Mouse (Mus musculus) embryonic facial prominence, embryonic 13.5 days (tissue): ENCODE results near the gene Slc45a3. TPM values are rescaled to one million over a fixed set of nuclear protein-coding genes. Genes with fewer than 3 reads are reported as not detected.
A peak's percentile ranks its signal among the peaks of the same experiment; 100 is the strongest.

Experiments used
- ATAC-seq: fragments of 200-750 bp; cut with Nextera tagmentation; 2 replicates; pipeline ENCODE4 v1.8.0; 2017; ENCODE audit warnings: low read depth; ENCODE audit not compliant: insufficient number of reproducible peaks, insufficient read depth, low FRiP score, low TSS enrichment
- H3K27ac ChIP-seq: fragments of 300-500 bp; sonication (generic); 2 replicates; pipeline ENCODE4 v1.5.1; 2015; ENCODE audit warnings: moderate library complexity, mild to moderate bottlenecking, inconsistent platforms
- H3K27me3 ChIP-seq: fragments of 300-500 bp; sonication (generic); 2 replicates; pipeline ENCODE4 v1.6.1; 2015; ENCODE audit warnings: mild to moderate bottlenecking, inconsistent platforms
- H3K36me3 ChIP-seq: fragments of 300-500 bp; sonication (generic); 2 replicates; pipeline ENCODE4 v1.6.1; 2015; ENCODE audit warnings: mild to moderate bottlenecking, inconsistent platforms
- H3K4me1 ChIP-seq: fragments of 300-500 bp; sonication (generic); 2 replicates; pipeline ENCODE4 v1.6.1; 2015; ENCODE audit warnings: inconsistent platforms
- H3K4me2 ChIP-seq: fragments of 300-500 bp; sonication (generic); 2 replicates; pipeline ENCODE4 v1.6.1; 2015; ENCODE audit warnings: moderate library complexity, mild to moderate bottlenecking, inconsistent platforms
- H3K4me3 ChIP-seq: fragments of 300-500 bp; sonication (generic); 2 replicates; pipeline ENCODE4 v1.5.1; 2015; ENCODE audit warnings: mild to moderate bottlenecking, inconsistent platforms
- H3K9ac ChIP-seq: fragments of 300-500 bp; sonication (generic); 2 replicates; pipeline ENCODE4 v1.6.1; 2015; ENCODE audit warnings: mild to moderate bottlenecking, inconsistent platforms
- H3K9me3 ChIP-seq: fragments of 300-500 bp; sonication (generic); 2 replicates; pipeline ENCODE4 v1.6.1; 2016; ENCODE audit warnings: inconsistent platforms
- WGBS: fragments of 180-500 bp; shearing (Covaris S2); methylation state at CpG from one replicate; pipeline ENCODE4 v1.1.7; 2015; ENCODE audit warnings: mixed read lengths; 5-methylcytosine and 5-hydroxymethylcytosine counted together
- polyA plus RNA-seq: library from polyadenylated mRNA; unstranded; fragments of >200 nt; fragmentation: Nextera tagmentation; extraction: Ambion mirVana; gene quantifications from 2 replicates; pipeline ENCODE4 v1.2.1, GENCODE M21; 2015

Gene Slc45a3
- polyA plus RNA-seq, 1 experiment from 2014 or later: 4.0 TPM

- 67% methylated on average over 10 of the region's 10 CpGs for WGBS
- H3K36me3 ChIP-seq: no peaks in the 10 kb centered on the region
- no peak overlapping the region for H3K4me2 ChIP-seq
- ATAC-seq: no peak
- no peak overlapping the region for H3K4me3 ChIP-seq
- H3K9me3 ChIP-seq: no peaks in the 10 kb centered on the region
- H3K27ac ChIP-seq: no peak overlapping the region
- no peak overlapping the region for H3K9ac ChIP-seq
- no peaks in the 10 kb centered on the region for H3K27me3 ChIP-seq
- H3K4me1 ChIP-seq: peaks cover 19% of the 10 kb centered on the region
Measured at GRCm38 (mm10) chr1:131945674-131946440, 16.9 kb upstream of the Slc45a3 start.

DNA sequence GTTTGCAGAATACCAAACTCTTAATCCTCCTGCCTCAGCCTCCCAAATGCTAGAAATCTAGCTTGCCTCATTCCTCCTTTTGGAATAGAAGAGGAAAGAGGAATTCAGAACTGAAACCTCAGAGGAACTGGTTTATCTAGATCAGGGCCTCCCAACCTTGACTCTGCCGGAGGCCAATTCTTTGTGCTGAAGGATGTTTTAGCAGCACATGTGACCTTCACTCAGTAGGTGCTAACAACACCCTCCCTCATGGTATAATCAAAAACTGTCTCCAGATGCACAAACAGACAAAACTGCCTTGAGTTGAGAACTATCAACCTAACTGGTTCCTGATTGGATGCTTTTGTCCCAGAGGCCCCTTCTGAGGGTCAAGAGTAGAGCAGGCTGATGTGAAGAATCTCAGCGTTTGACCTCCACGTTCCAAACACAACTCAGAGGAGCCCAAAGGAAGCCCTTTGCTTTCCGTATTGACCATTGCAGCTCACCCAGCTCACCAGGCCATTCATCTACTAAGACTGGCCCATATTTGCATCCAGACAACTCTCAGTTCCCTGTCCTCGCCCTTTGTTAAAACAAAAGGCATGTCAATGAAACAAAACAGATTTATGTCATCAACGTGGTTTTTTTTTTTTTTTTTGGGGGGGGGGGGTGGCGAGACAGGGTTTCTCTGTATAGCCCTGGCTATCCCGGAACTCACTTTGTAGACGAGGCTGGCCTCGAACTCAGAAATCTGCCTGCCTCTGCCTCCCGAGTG lies 16.1 kb upstream of the Slc45a3 start:
- Histone ChIP-seq H3K9me3 (no peaks in the 10 kb centered on the region), H3K36me3 (no peaks in the 10 kb centered on the region), H3K27me3 (no peaks in the 10 kb centered on the region), H3K9ac (no peak overlapping the region), H3K4me1 (peaks cover 19% of the 10 kb centered on the region), H3K4me2 (no peak overlapping the region), H3K4me3 (no peak overlapping the region), H3K27ac (no peak overlapping the region)
- 83% methylated on average over 11 of the region's 11 CpGs for WGBS
- ATAC-seq: no peak

DNA sequence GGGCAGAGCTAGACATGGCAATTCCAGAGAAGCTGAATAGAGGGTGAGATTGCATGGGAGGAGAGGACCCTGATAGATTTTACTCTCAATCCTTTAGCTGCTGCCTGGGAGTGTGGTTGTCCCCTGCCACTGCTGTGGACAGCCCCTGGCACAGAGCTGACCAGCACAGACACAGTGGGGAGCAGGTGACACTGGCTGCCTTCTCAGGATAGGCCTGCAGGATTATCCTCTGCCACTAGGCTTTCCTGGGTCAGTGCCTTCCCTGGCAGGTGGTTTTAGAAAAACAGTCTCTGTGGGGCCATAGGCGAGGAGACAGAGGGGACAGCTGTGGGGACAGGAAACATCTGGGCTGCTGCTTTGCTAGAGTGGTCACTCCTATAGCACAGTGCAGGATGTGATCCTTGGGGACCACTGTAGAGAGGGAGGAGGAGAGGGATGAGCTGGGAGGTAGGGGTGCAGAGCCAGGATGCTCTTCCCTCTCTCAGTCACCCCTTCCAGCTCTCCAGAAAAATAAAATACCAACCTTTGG lies 14.7 kb upstream of the Slc45a3 start:
- no peak for ATAC-seq
- Histone ChIP-seq H3K27ac (no peak overlapping the region), H3K4me1 (peaks cover 14% of the 10 kb centered on the region), H3K9me3 (no peaks in the 10 kb centered on the region), H3K9ac (no peak overlapping the region), H3K4me3 (no peak overlapping the region), H3K36me3 (no peaks in the 10 kb centered on the region), H3K27me3 (no peaks in the 10 kb centered on the region), H3K4me2 (no peak overlapping the region)
- 8% methylated on average over 1 of the region's 1 CpGs for WGBS

- Histone ChIP-seq H3K27ac (no peak overlapping the region), H3K4me3 (no peak overlapping the region), H3K9ac (no peak overlapping the region), H3K9me3 (no peaks in the 10 kb centered on the region), H3K36me3 (no peaks in the 10 kb centered on the region), H3K27me3 (peaks cover 8% of the 10 kb centered on the region), H3K4me1 (0 out of 2 replicates have a peak, but pooled peaks cover 4% of the 10 kb centered on the region), H3K4me2 (no peak overlapping the region)
- 84% methylated on average over 12 of the region's 12 CpGs for WGBS
- ATAC-seq: no peak
Measured at GRCm38 (mm10) chr1:131954242-131954865, 8.4 kb upstream of the Slc45a3 start.

DNA sequence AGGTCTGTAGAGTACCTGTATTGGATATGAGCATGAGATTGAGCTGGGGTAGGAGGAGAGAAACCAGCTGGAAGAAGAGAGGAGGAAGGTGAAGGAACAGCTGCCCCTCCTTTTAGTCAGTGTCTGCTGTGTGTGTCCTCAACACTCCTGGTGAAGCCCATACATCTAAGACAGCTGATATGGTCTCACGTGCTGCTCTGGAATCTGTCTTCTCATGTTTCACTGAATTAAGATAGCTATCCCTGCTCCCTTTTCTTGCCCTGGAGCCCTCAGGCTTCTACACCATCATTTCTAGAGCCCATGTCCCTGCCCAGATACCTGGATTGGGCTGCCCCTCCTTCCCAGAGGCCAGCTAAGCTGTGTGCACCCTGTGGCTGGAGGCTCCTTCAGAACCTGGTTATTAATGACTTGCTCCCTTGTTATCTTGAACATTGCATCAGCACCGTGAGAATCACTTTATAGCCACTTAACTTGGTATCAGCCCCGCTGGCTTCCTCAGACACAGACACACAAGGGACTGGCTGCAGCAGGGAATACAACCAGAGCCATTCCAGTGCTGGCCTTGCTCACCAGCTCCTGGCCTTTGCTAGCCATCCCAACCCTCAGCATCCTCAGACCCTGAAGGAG lies 7.5 kb upstream of the Slc45a3 start:
- no peak overlapping the region for H3K9ac ChIP-seq
- no peaks in the 10 kb centered on the region for H3K9me3 ChIP-seq
- ATAC-seq: no peak
- no peak overlapping the region for H3K4me2 ChIP-seq
- H3K27ac ChIP-seq: no peak overlapping the region
- H3K4me3 ChIP-seq: no peak overlapping the region
- WGBS: 40% methylated on average over 3 of the region's 3 CpGs
- H3K36me3 ChIP-seq: no peaks in the 10 kb centered on the region
- 0 out of 2 replicates have a peak, but pooled peaks cover 4% of the 10 kb centered on the region for H3K4me1 ChIP-seq
- peaks cover 16% of the 10 kb centered on the region for H3K27me3 ChIP-seq

DNA sequence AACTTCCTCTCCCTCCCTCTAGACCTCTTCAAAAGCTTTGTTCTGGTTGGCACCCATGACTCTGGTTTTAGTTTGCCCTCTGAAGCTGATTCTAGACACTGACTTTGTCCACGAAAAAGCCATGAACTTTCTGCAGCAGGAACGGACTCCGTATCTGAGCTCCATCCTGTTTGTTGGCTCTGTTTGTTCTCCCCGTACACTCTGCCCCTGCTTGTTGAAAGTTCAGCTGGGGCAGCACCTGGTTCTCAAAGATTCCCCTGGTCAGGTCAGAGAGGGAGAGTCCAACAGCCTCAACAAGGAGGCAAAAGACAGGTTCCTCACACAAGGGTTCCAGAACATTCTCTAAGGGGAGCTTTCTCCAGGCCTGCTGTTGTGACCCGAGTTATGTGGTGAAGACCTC lies 5.4 kb upstream of the Slc45a3 start:
- Histone ChIP-seq H3K4me2 (no peak overlapping the region), H3K4me1 (peaks cover 7% of the 10 kb centered on the region; the same call in 1 of the 2 replicates), H3K9ac (no peak overlapping the region), H3K9me3 (no peaks in the 10 kb centered on the region), H3K27ac (no peak overlapping the region), H3K4me3 (no peak overlapping the region), H3K27me3 (peaks cover 37% of the 10 kb centered on the region), H3K36me3 (no peaks in the 10 kb centered on the region)
- WGBS: 70% methylated on average over 5 of the region's 5 CpGs
- no peak for ATAC-seq

- Histone ChIP-seq H3K27me3 (peaks cover 71% of the 10 kb centered on the region), H3K9ac (no peak overlapping the region), H3K4me3 (no peak overlapping the region), H3K36me3 (no peaks in the 10 kb centered on the region), H3K9me3 (no peaks in the 10 kb centered on the region), H3K27ac (no peak overlapping the region), H3K4me2 (no peak overlapping the region), H3K4me1 (peaks cover 15% of the 10 kb centered on the region)
- no peak for ATAC-seq
- 62% methylated on average over 2 of the region's 2 CpGs for WGBS
Measured at GRCm38 (mm10) chr1:131961004-131961403, 1.8 kb upstream of the Slc45a3 start.

DNA sequence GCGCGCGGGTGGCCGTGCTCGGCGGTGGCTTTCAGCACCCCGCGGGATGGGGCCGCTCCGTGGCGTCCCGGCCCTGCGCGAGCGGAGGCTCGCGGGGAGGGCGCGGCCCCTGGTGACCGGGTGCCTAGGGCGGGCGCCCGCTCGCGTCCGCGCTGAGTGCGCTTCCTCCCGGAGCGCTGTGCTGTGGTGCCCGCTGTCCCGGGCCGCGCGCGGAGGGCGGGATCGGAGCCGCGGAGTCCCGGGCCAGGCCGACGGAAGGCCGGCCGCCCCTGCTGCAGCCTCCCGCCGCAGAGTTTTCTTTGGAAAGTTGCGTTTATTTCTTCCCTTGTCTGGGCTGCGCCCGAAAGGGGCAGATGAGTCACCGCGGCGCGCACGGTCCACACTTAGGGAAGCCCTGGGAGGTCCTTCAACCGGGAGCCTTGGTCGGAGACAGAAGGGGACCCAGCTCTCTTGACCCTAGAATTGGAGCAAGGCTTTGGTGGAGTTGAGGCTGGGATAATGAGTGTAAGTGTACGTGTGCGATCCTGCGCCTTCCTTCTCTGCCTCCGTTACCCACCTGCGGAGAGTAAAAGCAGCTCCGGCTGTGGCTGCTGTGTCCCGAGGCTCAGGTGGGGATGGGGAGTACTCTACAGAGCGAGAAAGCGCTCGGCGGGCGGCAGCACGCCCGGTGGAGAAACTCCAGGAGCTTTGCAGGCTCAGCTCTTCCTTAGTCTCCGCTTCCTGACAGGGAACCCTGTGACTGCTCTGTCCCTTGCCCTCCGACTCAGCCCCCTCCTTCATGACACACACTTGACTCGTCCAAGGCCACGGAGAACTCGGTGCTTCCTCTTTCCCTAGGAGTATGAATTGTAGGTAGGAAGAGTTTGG lies 551 bp downstream of the Slc45a3 start:
- Histone ChIP-seq H3K4me1 (peaks cover 15% of the 10 kb centered on the region), H3K36me3 (no peaks in the 10 kb centered on the region), H3K9ac (peak overlapping the region; percentile 78), H3K4me2 (peak overlapping the region; percentile 96), H3K27me3 (peaks cover 68% of the 10 kb centered on the region), H3K27ac (no peak overlapping the region), H3K9me3 (no peaks in the 10 kb centered on the region), H3K4me3 (peak overlapping the region; percentile 81)
- under 1% methylated on average over 75 of the region's 76 CpGs for WGBS
- ATAC-seq: peak; percentile 48; the same call in 1 of the 2 replicates

DNA sequence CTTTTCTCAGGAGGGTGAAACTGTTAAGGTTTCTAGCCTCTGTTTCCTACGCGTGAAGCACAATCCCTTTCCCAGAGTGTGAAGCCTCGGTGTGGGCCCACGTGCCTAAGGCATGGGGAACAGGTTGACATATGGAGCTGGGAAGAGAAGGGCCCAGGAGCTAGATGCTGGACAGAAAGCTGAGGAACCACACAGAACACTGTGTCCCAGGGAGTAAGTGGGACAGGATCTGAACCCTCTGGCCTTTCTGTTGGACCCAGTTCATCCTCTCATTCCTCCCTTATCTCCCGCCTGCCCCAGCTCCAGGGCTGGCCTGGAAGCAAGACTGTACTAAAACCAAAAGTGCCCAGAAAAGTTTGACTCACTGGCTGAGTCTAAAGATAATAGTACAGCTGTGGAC lies 1.3 kb downstream of the Slc45a3 start:
- Histone ChIP-seq H3K27ac (no peak overlapping the region), H3K4me3 (peak overlapping the region; percentile 81), H3K9ac (peak overlapping the region; percentile 78; the same call in 1 of the 2 replicates), H3K27me3 (peaks cover 68% of the 10 kb centered on the region), H3K4me1 (peaks cover 15% of the 10 kb centered on the region), H3K36me3 (no peaks in the 10 kb centered on the region), H3K4me2 (peak overlapping the region; percentile 96), H3K9me3 (no peaks in the 10 kb centered on the region)
- ATAC-seq: no peak
- WGBS: 33% methylated on average over 5 of the region's 5 CpGs

GRCm38 (mm10) chr1:131964580-131964979 lies 1.8 kb downstream of the Slc45a3 start:
- Histone ChIP-seq H3K4me1 (peaks cover 15% of the 10 kb centered on the region), H3K4me2 (no peak overlapping the region), H3K27me3 (peaks cover 67% of the 10 kb centered on the region), H3K4me3 (no peak overlapping the region), H3K9me3 (no peaks in the 10 kb centered on the region), H3K36me3 (no peaks in the 10 kb centered on the region), H3K27ac (no peak overlapping the region), H3K9ac (no peak overlapping the region)
- ATAC-seq: no peak
- 74% methylated on average over 7 of the region's 7 CpGs for WGBS
